Mouse (Mus musculus): ENCODE data around the gene Tns3.

The Tns3 gene

GRCm38 (mm10) chr11:8664393-8664743 is at the start of gene Tns3:
Tns3 (minus strand) TSS chr11:8664535.
- DNase-seq (ENCODE audit: low spot score in 2 of 2): peak in 1 of 2 experiments; percentile 15

DNA sequence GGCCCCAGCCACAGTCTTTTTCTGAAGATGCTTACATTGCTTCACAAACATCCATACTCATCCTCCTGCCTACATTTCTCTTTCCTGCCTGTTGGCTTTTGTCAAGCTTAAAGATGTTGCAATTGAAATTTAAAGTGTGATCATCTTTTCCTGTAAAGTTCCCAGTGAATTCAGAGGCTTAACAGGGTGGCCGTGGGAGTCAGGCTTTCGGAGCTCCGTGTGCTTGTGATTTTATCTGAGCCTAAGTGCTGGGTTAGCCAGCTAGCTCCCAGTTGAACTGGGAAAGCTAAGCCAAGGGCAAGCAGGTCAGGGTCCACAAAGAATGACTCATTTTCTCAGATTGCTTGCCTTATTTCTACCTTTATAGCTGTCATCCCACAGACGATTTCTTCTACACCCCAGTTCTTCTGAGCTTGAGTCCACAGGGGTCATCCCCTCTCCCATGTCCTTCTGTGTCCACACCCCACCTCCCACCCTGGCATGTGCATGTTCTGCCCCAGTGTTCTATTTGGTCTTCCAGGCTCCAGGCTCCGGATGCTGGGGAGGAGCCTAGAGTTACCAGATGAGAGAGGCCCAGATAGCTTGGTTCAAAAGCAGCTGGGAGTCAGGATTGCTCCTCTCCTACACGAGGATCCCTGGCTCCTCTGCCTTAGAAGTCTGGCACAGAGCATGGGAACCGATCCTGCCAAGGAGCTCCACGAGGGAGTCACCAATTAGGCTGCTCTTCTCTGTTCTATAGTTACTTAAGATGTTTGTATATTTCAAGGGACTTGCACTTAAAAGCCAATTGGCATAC is 42.1 kb upstream of the Tns3 start:
- no peak for DNase-seq (ENCODE audit: low spot score in 2 of 2)

- no peak for DNase-seq (ENCODE audit: low spot score in 2 of 2)
Measured at GRCm38 (mm10) chr11:8705156-8705555, 40.8 kb upstream of the Tns3 start.

DNA sequence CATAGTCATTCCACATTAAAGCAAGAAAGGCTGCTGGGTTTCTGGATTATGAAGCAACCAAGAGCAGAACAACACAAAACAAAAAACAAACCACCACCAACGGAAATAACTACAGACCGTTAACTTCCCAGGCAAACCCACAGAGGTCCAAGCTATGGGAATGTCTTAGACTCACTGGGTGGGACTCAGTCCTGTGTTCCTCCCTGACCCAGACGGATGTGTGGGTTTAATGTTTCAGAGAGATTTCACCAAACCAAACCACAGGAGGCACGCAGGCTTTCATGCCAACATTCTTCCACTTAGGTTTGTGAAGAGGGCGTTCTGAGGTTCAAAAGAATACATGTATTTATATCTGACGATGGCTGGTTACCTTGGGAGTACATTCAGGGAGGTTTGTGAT is 39.5 kb upstream of the Tns3 start:
- no peak for DNase-seq (ENCODE audit: low spot score in 2 of 2)

GRCm38 (mm10) chr11:8702532-8702886 is 38.2 kb upstream of the Tns3 start:
- DNase-seq (ENCODE audit: low spot score in 2 of 2): no peak

DNA sequence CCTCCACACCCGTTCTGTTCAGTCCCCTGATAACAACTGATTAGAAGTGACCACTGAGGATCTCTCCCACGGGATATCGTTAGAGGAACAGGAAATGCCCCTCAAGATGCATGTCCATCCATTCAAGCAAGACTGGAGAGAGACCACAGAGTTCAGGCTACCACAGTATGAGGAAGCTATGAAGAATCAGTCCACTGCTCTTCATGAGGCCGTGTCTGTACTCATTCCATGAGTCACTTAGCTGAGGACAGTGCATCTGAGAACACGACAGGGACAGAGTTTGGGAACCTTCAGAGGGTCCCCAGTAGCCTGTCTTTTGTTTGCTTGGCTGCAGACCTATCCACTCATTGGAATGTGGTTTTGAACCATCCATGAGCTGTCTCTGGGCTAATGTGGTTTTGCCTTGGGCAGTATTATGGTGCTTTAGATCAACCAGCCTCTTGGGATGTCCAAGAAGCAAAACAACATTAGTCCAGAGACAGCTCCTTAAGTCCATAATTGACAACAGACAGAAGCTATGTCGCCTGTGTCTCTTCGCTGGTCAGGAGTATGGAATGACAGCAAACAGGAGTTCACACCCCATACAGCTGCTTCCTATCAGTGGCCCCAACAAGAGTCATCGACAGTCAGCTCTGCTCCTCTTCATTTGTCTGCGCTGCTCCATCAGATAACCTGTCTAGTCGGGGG is 37.7 kb upstream of the Tns3 start:
- no peak for DNase-seq (ENCODE audit: low spot score in 2 of 2)

DNA sequence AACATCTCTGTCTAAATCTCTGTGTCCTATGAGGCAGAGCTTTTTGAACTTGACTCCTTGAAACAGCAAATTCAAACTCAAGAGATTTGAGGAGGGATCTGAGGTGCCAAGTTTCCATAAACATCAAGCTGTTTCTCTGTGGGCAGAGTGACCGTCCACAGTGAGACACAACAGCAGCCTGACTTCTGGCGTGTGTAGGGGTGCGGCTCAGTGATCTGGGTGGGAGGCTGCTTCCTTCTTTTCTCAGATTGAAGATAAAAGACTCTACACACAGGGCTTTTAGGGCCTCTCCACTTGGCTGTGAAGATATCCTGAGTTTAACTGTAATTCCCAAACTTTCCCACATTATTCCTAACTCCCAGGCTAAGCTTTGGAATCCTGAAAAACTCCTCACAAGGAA is 37.1 kb upstream of the Tns3 start:
- no peak for DNase-seq (ENCODE audit: low spot score in 2 of 2)

DNA sequence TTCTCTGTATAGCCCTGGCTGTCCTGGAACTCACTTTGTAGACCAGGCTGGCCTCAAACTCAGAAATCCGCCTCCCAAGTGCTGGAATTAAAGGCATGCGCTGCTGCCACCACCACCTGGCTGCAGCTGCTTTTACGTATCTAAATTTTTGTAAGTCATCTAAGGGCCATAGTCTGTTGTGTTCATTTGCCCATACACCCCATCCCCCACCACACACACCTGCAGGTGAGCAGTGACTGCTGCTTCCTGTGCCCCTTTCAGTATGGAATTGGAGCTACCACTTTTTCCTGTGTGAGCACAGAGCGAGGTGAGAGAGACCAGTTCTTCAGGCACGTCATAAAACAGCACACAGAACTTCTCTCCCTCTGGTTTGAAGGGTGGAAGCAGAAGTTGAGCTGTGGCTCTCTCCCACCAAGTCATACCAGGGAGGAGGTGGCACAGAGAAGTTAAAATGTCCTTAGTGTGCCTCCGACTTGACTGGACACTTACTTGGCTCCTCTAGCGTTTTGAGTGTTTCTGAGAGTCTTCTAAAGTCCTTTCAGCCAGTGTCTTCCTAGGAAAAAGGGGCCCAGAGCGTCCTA is 36.4 kb upstream of the Tns3 start:
- DNase-seq (ENCODE audit: low spot score in 2 of 2): no peak

GRCm38 (mm10) chr11:8699777-8700176 is 35.4 kb upstream of the Tns3 start:
- no peak for DNase-seq (ENCODE audit: low spot score in 2 of 2)

DNA sequence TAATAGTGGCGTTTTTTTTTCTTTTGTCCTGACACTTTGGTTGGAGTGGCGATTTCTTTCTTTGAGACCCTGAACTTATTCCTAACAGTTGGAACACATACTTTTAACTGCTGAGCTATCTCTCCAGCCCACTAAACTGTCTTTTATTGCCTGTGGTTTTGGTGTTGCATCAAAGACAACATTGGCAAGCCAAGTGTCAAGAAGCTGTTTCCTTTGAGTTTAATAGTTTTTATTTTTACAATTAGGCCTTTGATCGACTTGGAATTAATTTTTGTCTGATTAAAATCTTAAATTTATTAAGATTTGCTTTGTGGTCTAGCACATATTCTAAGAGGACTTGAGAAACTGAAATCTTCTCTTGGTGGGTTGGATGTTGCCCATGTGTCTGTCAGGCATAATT is 33.3 kb upstream of the Tns3 start:
- no peak for DNase-seq (ENCODE audit: low spot score in 2 of 2)

DNA sequence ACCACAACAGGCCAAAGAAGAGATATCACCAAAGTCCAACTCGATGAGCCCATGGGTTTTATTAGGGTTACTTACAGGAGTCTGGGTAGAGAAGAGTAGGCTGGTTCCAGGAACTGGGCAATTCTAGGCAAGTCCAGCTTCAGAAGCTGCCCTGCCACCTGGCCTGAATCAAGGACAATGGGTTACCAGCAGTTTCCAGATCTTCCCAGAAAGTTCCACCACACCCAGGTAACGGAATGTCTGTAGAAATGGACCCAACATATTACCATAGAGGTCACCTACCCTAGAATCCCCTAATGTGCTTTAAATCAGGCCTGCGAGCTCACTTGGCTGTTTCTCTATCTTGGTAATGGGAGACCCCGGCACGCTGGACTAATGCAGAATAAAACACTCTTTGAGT is 29.8 kb upstream of the Tns3 start:
- DNase-seq (ENCODE audit: low spot score in 2 of 2): no peak

- DNase-seq (ENCODE audit: low spot score in 2 of 2): no peak
Measured at GRCm38 (mm10) chr11:8692536-8693471, 28.5 kb upstream of the Tns3 start.

DNA sequence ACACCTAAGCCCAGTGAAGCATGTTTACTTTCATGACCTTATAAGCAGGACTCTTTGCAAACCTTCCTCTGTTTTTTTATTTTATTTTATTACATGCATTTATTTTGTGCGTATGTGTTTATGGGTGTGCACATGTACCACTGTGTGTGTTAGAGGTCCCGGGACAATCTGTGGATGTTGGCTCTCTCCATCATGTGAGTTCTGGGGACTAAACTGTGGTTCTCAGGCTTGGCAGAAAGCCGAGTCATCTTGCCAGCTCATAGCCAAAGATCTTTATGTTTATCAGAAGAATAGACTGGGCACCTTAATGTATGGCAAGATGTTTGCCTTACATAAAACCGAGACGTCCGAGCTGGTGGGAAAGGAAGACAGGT is 27.8 kb upstream of the Tns3 start:
- no peak for DNase-seq (ENCODE audit: low spot score in 2 of 2)

DNA sequence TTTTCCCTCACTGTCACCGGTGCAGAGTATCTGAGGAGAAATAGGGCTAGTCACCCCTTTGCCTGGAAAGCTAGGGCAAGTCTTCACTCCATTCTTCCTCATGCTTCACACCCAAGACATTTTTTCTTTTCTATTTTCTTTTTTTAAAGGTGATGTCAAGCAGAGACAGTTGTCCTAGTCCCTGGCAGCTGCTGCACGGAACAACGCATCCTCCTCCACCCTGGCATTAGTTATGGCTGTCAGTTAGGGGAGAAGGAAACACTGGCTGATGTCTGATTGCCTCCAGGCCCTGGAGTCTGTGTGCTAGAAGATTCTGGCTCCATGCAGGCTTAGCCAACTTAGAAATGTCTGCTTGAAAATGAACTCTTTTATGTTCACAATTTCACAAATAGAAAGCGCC is 27.3 kb upstream of the Tns3 start:
- DNase-seq (ENCODE audit: low spot score in 2 of 2): no peak

DNA sequence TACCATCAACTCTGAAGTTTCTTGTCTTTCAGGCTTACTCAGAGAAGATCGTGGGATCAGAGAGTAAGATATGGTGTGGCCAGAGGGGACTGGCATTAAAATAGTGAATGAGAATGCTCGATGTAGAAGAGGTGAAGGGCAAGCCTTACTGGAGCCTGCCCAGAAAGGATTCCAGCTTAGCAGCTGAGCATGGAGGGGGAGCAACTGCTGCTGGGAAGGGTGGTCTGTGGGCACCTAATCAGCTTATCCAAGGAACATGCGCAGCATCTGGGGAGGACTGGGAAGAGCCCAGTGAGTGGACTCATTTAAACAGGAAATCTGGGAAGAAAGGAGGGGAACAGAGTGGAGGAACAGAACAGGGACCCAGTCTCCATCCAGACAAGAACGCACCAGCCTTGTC is 26.3 kb upstream of the Tns3 start:
- DNase-seq (ENCODE audit: low spot score in 2 of 2): no peak

- DNase-seq (ENCODE audit: low spot score in 2 of 2): peak; percentile 44 to 63
Measured at GRCm38 (mm10) chr11:8689515-8689914, 25.2 kb upstream of the Tns3 start.

DNA sequence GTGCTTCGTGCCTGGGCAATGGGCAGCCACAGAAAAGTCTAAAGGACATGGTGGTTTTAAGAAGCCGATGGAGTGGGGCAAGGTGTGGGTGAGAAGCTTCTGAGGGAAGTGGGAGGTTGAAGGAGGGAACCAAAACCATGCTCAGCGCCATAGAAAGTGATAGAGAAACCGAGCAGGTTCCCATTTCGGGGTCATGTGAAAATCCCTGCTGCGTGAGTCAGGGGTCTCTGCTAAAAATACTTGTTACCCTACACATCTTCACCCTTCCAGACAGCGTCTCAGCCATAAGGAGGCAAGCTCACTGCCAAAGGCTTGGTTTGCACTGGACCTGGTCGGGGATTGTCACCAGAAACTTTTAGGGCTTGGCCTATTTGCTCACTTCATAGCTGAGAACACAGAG is 24.6 kb upstream of the Tns3 start:
- peak in 1 of 2 experiments; percentile 45 for DNase-seq (ENCODE audit: low spot score in 2 of 2)

- DNase-seq (ENCODE audit: low spot score in 2 of 2): no peak
Measured at GRCm38 (mm10) chr11:8686501-8686900, 22.2 kb upstream of the Tns3 start.

- DNase-seq (ENCODE audit: low spot score in 2 of 2): no peak
Measured at GRCm38 (mm10) chr11:8686061-8686460, 21.7 kb upstream of the Tns3 start.

GRCm38 (mm10) chr11:8685195-8685594 is 20.9 kb upstream of the Tns3 start:
- no peak for DNase-seq (ENCODE audit: low spot score in 2 of 2)

DNA sequence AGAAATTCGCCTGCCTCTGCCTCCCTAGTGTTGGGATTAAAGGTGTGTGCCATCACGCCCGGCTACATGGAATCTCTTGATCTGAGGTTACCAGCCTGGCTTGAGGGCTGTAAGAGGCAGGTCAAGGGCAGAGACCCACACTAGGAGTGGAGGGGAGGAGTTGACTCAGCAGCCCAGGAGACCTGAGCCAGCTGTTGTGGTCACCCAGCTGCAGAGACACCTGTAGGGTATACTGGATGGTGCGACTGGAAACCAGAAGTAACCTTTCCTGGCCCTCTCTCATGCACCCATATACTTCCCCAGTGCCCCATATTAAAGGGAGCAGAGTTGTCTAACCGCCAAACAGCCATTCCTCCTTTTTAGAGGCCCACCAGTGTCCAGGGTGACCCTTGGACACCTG is 19.9 kb upstream of the Tns3 start:
- no peak for DNase-seq (ENCODE audit: low spot score in 2 of 2)

DNA sequence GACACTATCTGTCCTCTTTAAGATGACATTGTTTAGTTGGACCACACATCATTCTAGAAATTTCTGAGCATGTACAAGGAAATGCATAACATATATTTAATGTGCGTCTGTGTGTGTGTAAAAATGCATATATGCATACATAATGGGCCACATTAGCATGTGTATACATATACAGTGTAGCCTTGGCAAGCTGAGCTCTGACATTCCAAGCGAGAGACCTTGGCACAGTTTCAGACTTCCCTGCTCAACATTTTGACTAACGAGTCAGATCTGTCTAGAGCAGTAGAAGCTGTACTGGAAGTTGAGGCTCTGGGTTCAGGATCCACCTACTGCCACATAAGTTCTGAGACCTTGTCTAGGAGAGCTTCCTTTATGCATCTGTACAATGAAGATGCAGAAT is 17.0 kb upstream of the Tns3 start:
- no peak for DNase-seq (ENCODE audit: low spot score in 2 of 2)
